Mouse (Mus musculus) CD4-positive, CD25-positive, alpha-beta regulatory T cell, adult 2 months (primary cell): Measurements from ENCODE around the gene Sf3a1.

ENCODE experiments used
- DNase-seq: peaks from one replicate; pipeline ENCODE4 v3.0.0-alpha.2; 2012; ENCODE audit warnings: low read depth, low spot score

Gene Sf3a1

DNA sequence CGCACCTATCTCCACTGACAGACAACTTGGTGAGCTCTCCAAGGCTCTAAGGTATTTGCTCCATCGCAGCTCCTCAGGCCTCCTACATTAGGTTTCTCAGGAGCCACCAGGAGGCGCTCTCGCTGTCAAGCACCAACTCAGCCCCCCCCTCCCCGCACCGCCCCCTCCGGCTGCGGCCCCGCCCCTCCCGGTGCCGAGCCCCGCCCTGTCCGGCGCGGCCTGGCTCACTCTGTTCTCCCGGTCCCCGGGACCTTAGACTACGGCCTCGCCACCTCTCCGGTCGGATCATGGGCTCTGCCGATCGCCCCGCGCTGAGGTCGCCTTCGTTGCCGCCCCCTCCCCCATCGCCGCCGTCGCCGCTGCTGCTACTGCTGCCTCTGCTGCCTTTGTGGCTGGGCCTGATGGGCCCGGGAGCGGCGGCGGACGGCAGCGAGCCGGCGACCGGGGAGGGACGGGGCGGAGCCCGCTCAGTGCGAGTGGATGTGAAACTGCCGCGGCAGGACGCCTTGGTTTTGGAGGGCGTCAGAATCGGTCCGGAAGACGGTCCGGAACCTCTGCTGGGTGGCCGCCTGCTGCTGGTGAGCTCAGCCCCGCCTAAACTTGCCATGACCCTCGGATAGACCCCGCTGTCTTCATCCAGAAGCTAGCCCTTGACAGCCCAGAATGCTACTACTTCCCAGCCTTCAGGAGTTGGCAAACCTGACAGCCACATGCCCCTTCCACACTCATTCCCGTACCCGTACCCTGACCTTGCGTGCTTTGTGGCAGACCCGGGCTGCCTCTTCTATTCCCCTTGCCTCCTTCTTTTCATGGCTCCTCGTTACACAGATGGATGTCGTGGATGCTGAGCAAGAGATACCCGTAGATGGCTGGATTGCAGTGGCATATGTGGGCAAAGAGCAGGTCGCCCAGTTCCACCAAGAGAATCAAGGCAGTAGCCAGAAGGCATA is 24.9 kb upstream of the Sf3a1 start, which contains the start of gene Rnf215:
TSS of gene Rnf215 (plus strand) at position 217 of the 950 bp plus-strand sequence.
- peak; percentile 97 for DNase-seq

DNA sequence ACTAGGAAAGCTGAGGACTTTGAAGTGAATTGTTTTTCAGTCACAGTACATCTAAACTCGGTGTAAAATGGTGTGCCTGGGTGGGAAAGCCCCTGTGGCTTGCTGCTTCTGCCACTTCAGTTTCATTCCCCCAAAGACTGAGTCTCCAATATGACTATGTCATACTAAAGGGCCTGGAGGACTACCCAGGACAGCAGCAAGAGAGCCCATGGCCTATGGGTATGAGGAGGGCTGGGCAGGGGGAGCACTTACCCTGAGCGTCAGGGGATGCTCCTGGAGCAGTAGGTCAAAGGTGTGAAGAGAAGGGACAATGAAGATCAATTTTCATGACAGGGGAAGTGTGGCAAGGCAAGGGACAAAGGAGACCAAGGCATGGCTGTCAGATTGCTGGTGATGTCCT is 21.2 kb upstream of the Sf3a1 start:
- DNase-seq: no peak

DNA sequence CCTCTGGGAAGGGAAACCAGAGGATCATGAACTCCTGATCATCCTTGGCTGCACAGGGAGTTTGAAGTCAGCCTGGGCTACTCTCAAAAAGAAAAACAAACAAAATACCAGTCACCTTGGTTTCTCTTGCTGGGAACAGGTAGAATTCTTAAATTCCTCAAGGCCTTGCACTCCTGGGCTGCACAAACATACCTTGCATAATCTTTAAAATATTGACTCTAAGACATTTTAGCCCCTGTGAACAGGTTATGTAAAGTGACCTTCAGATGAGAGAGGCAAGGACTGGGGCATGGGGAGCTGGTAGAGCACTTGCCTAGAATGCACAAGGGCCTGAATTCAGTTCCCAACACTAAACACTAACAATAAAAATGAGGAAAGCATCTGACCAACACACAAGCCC is 18.6 kb upstream of the Sf3a1 start:
- no peak for DNase-seq

DNA sequence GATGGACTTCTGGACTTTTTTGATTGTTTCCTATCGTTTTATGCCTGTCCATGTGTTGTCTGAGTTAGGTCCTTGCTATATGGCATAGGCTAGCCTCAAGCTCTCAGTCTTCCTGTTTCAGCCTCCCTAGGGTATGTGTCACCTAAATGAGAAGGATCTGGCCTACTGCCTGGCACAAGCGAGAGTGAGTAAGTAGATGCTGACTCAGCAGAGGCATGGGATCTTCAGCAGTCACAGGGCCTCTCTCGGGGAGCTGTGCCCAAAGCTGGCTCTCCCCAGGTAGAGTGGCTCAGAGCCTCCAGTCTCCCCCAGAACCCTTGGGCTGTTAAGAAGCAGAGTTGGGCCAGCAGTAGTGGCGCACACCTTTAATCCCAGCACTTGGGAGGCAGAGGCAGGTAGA is 17.8 kb upstream of the Sf3a1 start:
- no peak for DNase-seq

DNA sequence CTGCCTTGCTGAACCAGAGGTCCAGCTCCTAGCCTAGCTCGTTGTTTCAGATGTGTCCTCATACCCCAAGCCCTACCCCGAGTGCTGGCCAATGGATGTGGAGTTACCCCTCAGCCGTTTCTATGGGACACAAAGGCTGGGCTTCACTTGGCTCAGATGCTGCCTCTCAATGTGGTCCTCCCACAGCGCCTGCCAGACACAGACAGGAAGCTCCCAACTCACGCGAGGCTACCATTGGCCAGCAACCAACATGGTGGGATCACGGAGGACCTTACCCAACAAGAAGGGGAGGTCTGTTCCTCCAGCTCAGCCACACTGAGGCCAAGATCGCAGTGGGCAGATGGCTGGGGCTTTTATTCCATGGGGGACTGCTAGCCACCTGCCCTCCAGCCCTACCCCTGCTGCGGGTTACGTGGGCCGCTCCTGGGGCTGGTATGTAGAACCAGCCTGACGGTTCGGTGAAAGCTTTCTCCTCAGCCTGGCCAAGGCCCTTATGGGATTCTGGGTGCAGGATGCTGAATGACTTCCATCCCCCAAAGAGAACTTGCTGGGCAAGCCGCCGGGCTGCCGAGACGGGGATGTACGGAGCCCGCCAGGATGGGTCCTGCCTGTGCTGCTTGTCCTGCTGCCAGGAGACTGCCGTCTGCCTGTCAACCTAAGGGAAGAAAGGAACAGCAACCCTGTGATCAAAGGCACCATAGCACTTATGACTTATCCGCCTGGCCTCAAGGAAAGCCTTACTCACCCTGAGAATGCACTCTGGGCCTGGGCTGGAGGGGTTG is 16.7 kb upstream of the Sf3a1 start:
- no peak for DNase-seq

DNA sequence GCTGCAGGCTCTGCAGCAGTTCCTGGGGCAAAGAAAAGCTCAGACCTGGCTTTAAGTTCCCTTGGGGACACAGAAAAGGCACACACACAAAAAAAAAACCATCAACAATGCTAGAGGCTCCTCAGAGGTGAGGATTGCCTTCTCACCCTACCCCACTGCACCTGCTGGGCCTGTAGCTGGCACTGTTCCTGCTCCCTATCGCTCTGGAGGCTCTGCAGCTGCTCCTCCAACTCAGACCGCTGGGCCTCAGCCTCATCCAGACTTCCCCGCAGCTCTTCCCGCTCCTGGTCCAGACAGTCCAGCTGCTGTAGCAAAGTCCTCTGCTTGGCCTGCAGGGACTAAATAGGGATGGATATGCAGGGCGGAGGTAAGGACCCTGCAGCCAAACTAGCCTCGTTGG is 13.8 kb upstream of the Sf3a1 start:
- no peak for DNase-seq

DNA sequence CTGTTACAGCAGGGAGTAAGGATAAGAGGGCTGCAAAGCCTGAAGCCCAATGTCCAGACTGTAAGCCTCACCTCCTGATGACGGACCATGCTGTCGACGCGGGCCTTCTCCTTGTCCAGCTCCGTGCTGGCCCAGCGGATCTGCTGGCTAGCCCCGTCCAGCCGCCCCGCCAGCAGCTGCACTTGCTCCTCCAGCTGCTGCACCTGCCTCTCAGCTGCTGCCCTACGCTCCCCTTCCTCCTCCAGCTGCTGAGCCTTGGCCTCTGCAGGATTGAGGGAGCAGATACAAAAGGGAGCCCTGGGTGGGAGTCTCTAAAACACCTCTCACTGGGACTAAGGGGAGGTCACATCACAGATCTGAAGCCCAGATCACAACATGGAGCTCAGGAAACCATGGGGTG is 13.1 kb upstream of the Sf3a1 start:
- no peak for DNase-seq

DNA sequence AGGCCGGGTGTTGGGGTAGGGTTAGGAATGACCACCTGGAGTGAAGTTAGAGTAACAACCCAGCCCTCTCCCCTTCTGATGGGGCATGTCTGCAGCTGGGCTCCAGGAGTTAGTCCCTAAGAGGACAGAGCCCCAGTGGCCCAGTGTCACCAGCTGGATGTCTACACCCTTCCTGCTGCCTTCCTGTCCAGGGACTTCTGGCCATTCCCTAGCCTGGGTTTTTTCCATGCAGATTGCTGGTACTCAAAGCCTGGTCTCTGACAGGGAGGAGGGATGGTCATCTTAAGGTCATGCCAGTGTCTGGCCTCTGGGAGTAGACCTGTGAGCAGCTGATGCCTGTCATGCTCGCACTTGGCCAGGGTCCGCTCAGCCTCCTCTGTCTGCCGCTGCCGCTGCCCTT is 12.0 kb upstream of the Sf3a1 start:
- DNase-seq: no peak

DNA sequence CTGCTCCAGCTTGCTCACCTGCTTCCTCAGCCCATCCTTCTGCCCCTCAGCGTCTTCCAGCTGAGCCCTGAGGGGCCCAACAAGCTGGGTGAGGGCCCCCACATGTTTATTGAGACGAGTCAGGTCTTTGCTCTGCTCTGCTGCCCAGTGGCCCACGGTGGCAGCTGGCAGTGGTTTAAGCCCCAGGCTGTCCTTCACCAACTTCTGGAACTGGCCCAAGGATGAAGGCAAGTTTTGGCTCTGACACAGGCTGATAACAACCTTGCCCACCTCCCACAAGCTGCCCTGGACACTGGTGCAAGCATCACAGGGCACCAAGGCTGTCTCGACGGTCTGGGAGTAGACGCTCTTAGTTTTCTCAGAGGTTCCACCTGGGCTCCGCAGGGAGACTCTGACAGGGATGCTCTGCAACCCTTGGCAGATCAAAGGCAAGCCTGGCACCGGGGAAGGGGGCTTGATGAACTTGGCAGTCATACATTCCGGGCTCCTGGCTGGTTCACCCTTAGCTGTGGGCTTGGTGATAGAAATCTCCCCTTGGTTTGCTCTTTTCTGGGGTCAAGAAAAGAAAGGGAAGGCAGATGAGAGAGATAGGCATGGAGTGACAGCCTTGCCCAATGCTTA is 11.5 kb upstream of the Sf3a1 start:
- no peak for DNase-seq

DNA sequence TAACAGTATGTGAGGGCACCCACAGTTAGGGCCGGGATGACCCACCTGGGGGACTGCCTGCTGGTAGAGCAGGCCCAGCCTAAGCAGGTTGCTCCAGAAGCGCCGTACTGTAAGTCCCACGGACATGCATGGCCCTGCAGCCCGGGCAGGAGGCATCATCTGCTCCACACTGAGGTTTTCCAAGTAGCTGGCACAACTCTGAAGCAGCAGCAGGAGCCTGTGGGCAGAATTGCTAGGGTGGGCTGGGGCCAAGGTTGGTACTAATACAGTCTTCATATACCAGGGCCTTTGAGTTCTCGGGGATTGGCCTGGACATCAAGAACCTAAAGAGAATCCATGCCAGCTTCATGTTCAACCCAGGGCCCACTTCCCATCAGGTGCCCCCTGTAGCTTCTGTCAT is 10.3 kb upstream of the Sf3a1 start:
- DNase-seq: no peak

DNA sequence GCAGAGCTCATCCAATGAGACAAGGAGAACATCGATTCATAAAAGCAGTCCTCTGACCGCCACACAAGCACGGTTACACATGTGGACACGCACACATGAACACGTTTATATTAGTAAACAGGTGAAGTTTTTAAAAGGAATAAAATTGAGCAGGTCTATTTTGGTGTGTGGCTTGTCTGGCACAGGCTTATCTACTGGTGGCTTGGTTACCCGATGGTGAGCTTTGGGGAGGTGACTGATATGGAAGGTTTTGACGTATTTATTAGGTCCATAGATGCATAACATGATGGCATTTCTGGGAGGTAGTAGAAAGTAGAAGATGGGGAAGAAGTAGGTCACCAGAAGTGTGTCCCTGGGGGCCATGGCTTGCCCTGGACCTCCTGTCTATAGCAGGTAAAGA is 6.5 kb upstream of the Sf3a1 start:
- DNase-seq: no peak

DNA sequence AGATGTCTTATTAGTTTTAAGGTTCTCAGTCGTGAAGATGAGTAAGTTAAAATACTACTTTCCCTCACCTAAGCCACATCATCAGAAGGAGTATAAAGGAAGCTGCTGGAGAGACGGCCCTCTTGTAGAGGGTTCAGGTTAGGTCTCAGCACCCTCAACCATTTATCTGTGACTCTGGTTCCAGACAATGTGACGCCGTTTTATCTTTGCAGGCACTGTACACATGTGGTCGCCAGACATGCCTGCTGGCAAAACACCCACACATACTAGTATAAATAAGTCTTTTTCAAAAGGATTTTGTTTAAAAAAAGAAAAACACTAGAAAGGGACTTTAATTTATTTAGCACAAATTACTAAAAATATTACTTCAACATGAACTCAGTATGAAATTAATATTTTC is 4.5 kb upstream of the Sf3a1 start:
- DNase-seq: no peak

DNA sequence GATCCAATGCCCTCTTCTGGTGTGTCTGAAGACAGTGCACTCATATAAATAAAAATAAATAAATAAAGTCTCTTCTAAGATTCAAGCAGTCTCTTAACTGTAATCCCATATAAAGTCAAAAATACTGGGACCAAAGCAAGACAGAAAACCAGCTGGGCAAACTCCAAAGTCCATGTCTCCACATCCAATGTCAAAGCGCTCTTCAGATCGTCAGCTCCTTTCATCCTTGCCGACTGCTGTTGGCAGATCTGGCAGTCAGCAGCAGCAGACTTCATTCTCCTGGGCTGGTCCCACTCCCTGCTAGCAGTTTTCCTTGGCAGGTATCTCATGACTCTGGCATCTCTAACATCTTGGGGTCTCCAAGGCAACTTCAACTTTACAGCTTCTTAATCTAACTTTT is 1.5 kb upstream of the Sf3a1 start:
- DNase-seq: no peak

DNA sequence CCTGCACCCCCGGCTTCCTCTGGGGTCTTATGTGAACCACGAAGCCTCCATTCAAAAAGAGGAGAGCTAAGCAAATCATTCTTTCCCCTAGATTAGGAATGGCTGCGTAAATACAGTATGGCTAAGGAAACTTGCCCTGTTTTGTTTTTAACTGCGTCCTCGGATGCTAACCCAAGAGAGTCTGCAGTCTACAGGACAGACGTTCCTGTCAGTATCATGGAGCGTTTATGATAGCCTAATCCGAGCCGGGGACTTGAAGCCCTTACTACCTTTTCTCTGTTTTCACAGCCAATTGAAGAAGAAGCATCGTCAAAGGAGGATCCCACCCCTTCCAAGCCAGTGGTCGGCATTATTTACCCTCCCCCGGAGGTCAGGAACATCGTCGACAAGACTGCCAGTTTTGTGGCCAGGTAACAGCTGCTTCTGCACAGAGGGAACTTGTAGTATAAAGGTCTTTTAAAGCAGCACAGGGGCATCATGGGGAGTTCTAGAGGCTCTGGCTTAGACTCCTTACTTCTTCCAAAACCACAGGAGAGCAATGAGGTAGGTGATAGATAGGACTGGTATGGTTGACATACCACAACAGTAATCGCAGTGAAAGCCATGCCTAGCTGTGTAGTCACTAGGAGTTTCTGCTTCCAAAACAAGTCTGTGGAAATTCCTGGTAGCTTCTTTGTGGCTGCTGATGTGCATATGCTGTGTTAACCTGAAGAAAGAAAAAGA is 769 bp downstream of the Sf3a1 start:
- no peak for DNase-seq

DNA sequence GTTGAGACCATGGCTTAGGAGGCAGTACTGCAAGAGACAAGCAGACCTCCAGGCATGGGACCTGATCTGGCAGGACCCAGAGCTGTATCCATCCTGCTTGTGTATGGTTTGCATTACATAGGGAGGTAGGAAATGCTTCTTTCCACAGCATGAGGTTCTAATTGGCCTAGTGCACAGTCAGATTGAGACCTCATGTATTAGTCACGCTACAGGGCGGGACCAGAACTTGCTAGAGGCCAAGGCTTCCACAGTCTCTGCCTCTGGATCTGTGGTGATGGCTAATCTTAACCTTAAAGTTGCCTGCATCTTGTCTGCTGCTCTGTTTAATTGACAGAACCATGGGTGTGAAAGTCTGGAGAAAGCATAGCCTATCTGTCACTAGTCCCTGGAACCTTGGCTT is 4.6 kb downstream of the Sf3a1 start:
- no peak for DNase-seq

DNA sequence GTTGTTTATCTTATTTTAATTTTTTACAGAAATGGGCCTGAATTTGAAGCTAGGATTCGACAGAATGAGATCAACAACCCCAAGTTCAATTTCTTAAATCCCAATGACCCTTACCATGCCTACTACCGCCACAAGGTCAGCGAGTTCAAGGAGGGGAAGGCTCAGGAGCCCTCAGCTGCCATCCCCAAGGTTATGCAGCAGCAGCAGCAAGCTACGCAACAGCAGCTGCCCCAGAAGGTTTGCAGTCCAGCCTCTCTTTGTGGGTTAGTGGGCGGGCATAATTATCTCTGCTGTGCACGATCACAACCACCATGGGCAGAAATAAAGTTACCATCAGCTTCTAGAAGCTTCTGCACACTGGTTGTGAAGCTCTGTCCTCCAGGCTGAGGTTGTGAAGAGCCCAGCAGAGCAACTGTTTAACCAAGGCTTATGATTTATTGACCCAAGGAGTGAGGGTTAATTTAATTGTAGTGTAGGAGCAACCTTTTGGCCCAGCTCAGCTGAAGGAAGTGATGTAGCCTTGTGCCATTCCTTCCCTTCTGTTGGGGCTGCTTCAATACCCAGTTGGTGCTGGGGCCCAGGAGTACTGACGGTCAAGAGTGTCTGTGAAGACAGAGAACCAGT is 6.4 kb downstream of the Sf3a1 start:
- no peak for DNase-seq

DNA sequence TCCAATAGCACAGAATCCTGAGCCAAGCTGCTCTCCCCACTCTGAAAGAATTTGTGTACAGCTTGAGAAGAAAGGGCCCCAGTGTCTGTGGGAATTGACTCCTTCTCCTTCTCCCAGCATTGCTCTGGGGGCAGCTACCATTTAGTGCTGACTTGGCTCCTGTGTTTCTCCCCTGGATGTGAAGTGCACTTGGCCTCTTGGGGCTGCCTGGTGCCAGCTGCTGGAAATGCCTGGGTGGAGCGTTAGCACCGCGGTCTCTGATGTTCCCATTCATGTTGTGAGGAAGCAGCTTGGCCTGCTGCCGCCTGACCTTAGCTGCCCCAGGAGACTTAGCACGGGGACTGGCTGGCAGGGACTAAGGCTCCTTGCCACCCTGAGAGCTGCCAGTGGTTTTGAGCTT is 14.4 kb downstream of the Sf3a1 start:
- no peak for DNase-seq

DNA sequence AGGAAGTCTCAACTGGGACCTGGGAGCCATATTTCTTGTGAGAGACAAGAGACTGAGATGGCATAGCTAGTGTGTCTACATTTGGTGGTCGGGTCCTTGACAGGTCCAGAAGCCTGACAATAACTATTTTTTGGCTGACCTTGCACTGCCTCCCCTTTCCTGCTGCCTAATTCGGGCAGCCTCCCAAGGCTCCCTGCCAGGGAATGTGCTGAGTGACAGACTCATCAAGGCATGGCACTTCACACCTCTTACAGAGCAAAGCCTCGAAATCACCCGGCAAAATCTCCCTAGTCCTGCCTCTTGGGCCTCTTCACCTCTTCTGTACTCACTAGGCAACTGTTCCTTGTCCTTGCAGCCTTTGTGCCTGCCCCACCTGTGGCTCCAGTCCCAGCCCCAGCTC is 17.6 kb downstream of the Sf3a1 start:
- DNase-seq: no peak

DNA sequence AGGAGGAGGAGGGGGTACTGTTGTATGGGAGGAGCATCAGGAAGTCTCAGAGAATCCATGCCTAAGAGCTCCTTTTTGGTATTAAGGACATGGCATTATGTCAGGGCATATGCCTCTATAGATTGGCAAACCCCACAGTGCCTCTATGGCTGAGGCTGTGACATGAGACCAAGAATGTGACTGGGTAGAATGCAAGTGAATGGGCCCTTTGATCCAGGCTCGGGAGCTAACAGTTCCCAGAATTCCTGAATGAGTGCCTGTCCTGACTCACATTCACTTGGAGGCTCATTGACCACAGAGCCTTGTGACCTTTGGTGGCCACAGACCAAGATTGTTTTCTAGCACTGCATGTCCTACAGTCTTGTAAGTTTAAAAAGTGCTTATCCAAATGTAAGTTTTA is 21.9 kb downstream of the Sf3a1 start:
- no peak for DNase-seq

DNA sequence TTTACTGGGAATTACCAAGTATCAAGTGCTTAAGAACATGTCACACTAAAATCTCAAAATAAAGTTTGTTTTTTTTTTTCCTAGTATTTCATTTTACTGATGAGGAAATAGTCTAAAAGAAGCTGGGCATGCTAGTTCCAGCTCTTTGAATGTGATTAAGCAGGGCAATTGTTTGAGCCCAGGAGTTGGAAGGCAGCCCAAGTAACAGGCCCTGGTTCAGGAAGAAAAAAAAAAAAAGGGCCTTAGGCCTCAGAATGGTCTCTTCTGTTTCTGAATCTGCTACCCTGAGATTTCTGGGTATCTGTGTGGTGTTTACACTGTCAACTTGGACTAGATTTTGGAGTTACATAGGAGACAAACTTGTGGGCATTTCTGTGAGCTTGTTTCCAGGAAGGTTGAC is 23.4 kb downstream of the Sf3a1 start:
- no peak for DNase-seq

DNA sequence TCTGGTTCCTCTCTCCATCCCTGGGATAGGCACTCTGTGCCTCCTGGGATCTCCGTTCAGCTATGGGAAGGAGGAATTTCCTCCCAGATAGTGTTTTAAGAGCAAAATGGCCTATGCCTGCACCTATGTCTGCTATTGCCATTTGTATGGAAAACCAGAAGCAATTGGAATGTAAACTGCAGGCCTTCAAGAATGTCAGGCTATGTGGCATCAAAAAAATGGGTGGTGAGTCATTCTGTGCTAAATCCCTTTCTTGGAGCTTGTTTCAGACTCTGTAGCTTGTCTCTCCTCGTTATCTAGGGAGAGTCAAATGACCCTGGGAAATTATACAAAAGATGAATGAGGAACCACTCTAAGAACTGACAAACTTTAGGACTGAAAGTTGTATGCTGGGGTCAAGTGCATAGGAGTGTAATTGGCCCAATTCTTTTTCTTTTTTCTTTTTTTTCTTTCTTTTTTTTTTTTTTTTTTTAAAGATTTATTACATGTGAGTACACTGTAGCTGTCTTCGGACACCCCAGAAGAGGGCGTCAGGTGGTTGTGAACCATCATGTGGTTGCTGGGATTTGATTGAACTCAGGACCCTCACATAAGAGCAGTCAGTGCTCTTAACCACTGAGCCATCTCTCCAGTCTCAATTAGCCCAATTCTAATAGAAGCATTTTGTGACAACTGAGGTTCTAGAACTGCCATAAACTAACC is 24.3 kb downstream of the Sf3a1 start:
- DNase-seq: peak; percentile 63
